In the genomic region with DNA sequence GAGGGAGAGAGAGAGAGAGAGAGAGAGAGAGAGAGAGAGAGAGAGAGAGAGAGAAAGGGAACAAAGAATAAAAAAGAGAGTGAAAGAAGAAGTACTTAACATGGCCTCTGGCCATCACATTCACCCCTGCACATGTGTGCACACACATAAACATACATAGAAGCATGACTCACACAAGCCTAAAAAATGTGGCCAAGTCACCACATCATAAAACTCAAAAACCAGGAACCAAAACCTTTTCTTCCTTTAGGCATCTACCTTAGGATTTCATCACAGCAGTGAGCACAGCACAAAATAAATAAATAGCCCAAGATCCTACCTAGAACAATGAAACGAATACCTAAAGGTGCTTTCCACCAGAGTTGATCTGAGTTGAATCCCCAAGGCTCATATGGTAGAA, we compare ENCODE assay signal across 19 mouse cellular contexts.
"Had no signal": no experiment of that assay in that cellular context is flagged by ENCODE, and none has a peak within 500 bp of the region (broad histone marks: within the 10 kb centered on the region; RNA-seq: fewer than 3 reads in every experiment).

No protein-coding gene starts in this region.

- H3K9ac ChIP-seq: limb, embryonic 12.5 days; limb, embryonic 15.5 days; liver, embryonic 14.5 days; liver, postnatal 0 days; lung, embryonic 14.5 days; midbrain, embryonic 13.5 days; neural tube, embryonic 12.5 days had no signal

- DNase-seq: kidney, adult 2 months; kidney, postnatal 25 days; left cerebral cortex, postnatal 4 days; liver, postnatal 0 days; lung, embryonic 14.5 days; lung, postnatal 10 days; lung, postnatal 4 days; thymus, adult 18-20 months; thymus, postnatal 36 days had no signal

- H3K4me2 ChIP-seq: limb, embryonic 12.5 days; limb, embryonic 15.5 days; liver, embryonic 11.5 days; lung, embryonic 14.5 days; midbrain, embryonic 13.5 days; neural tube, embryonic 12.5 days had no signal

- H3K27ac ChIP-seq: kidney, postnatal 0 days; limb, embryonic 12.5 days; limb, embryonic 15.5 days; liver, embryonic 14.5 days; midbrain, embryonic 10.5 days; midbrain, embryonic 13.5 days; neural tube, embryonic 12.5 days had no signal

- H3K4me3 ChIP-seq: limb, embryonic 12.5 days; limb, embryonic 15.5 days; megakaryocyte, embryonic 14.5 days; midbrain, embryonic 10.5 days; midbrain, embryonic 13.5 days; neural tube, embryonic 12.5 days had no signal

- ATAC-seq: intestine, postnatal 0 days; liver, postnatal 0 days; midbrain, embryonic 13.5 days had no signal

- H3K27me3 ChIP-seq: limb, embryonic 12.5 days; limb, embryonic 15.5 days; megakaryocyte, embryonic 14.5 days; midbrain, embryonic 13.5 days; neural tube, embryonic 12.5 days had no signal

- H3K9me3 ChIP-seq: limb, embryonic 15.5 days; megakaryocyte, embryonic 14.5 days; midbrain, embryonic 13.5 days; neural tube, embryonic 12.5 days had no signal

- H3K36me3 ChIP-seq: limb, embryonic 12.5 days; limb, embryonic 15.5 days had no signal
